Mouse (Mus musculus) hindbrain, embryonic 15.5 days (tissue): ENCODE measurements around the gene Blm. TPM values are rescaled to one million over a fixed set of nuclear protein-coding genes. Genes with fewer than 3 reads are reported as not detected.

Experiments
- ATAC-seq: fragments of 200-750 bp; cut with Nextera tagmentation; 2 replicates; pipeline ENCODE4 v1.8.0; 2017; ENCODE audit warnings: low read depth, moderate number of reproducible peaks, moderate TSS enrichment; ENCODE audit not compliant: low FRiP score
- H3K27ac ChIP-seq: fragments of 300-500 bp; sonication (generic); replicated peaks from 2 replicates; pipeline ENCODE4 v1.5.1; 2015; ENCODE audit warnings: mild to moderate bottlenecking, inconsistent platforms
- H3K27me3 ChIP-seq: fragments of 300-500 bp; sonication (generic); 2 replicates; pipeline ENCODE4 v1.6.1; 2015; ENCODE audit warnings: control low read depth, inconsistent platforms
- H3K36me3 ChIP-seq: fragments of 300-500 bp; sonication (generic); 2 replicates; pipeline ENCODE4 v1.6.1; 2015; ENCODE audit warnings: control low read depth, inconsistent platforms
- H3K4me1 ChIP-seq: fragments of 300-500 bp; sonication (generic); replicated peaks from 2 replicates; pipeline ENCODE4 v1.6.1; 2015; ENCODE audit warnings: control low read depth, inconsistent platforms
- H3K4me2 ChIP-seq: fragments of 300-500 bp; sonication (generic); 2 replicates; pipeline ENCODE4 v1.6.1; 2015; ENCODE audit warnings: moderate library complexity, mild to moderate bottlenecking, inconsistent platforms
- H3K4me3 ChIP-seq: fragments of 300-500 bp; sonication (generic); 2 replicates; pipeline ENCODE4 v1.5.1; 2015; ENCODE audit warnings: mild to moderate bottlenecking, inconsistent platforms
- H3K9ac ChIP-seq: fragments of 300-500 bp; sonication (generic); 2 replicates; pipeline ENCODE4 v1.6.1; 2015; ENCODE audit warnings: inconsistent platforms
- H3K9me3 ChIP-seq: fragments of 300-500 bp; sonication (generic); 2 replicates; pipeline ENCODE4 v1.6.1; 2016; ENCODE audit warnings: control low read depth, inconsistent platforms
- WGBS: fragments of 180-500 bp; shearing (Covaris S2); methylation state at CpG from one replicate; pipeline ENCODE4 v1.1.7; 2015; 5-methylcytosine and 5-hydroxymethylcytosine counted together
- polyA plus RNA-seq: library from polyadenylated mRNA; unstranded; fragments of >200 nt; fragmentation: Nextera tagmentation; extraction: Ambion mirVana; gene quantifications from 2 replicates; pipeline ENCODE4 v1.2.1, GENCODE M21; 2015

Gene Blm
- polyA plus RNA-seq, 1 experiment from 2014 or later = 9.0 TPM

- 71% methylated on average over 15 of the region's 17 CpGs for WGBS
- H3K27me3 ChIP-seq = no peaks in the 10 kb centered on the region
- H3K4me1 ChIP-seq = 0 out of 2 replicates have a peak, but pooled peaks cover 6% of the 10 kb centered on the region
- H3K4me2 ChIP-seq = no peak overlapping the region
- no peaks in the 10 kb centered on the region for H3K36me3 ChIP-seq
- H3K4me3 ChIP-seq = no peak overlapping the region
- no peak overlapping the region for H3K9ac ChIP-seq
- H3K9me3 ChIP-seq = no peaks in the 10 kb centered on the region
- no peak overlapping the region for H3K27ac ChIP-seq
- no peak for ATAC-seq
Observed at GRCm38 (mm10) chr7:80444401-80445249, 90.3 kb downstream of the Blm start.

- ATAC-seq = no peak
- Histone ChIP-seq H3K4me1 (0 out of 2 replicates have a peak, but pooled peaks cover 9% of the 10 kb centered on the region), H3K4me3 (no peak overlapping the region), H3K27me3 (no peaks in the 10 kb centered on the region), H3K9me3 (no peaks in the 10 kb centered on the region), H3K27ac (no peak overlapping the region), H3K36me3 (no peaks in the 10 kb centered on the region), H3K4me2 (no peak overlapping the region), H3K9ac (no peak overlapping the region)
- 82% methylated on average over 3 of the region's 3 CpGs for WGBS
Observed at GRCm38 (mm10) chr7:80443124-80443523, 91.8 kb downstream of the Blm start.

- Histone ChIP-seq H3K4me2 (no peak overlapping the region), H3K36me3 (no peaks in the 10 kb centered on the region), H3K9me3 (no peaks in the 10 kb centered on the region), H3K27ac (no peak overlapping the region), H3K4me3 (no peak overlapping the region), H3K9ac (no peak overlapping the region), H3K27me3 (no peaks in the 10 kb centered on the region), H3K4me1 (0 out of 2 replicates have a peak, but pooled peaks cover 9% of the 10 kb centered on the region)
- 64% methylated on average over 11 of the region's 11 CpGs for WGBS
- no peak for ATAC-seq
Observed at GRCm38 (mm10) chr7:80441986-80442904, 92.7 kb downstream of the Blm start.

GRCm38 (mm10) chr7:80440685-80441084 is 94.2 kb downstream of the Blm start:
- 76% methylated on average over 4 of the region's 4 CpGs for WGBS
- H3K27ac ChIP-seq = no peak overlapping the region

GRCm38 (mm10) chr7:80439789-80440488 is 95.0 kb downstream of the Blm start:
- no peak overlapping the region for H3K4me3 ChIP-seq
- H3K4me2 ChIP-seq = no peak overlapping the region
- H3K27me3 ChIP-seq = no peaks in the 10 kb centered on the region
- WGBS = 82% methylated on average over 10 of the region's 10 CpGs
- no peaks in the 10 kb centered on the region for H3K9me3 ChIP-seq
- no peaks in the 10 kb centered on the region for H3K36me3 ChIP-seq
- 0 out of 2 replicates have a peak, but pooled peaks cover 9% of the 10 kb centered on the region for H3K4me1 ChIP-seq
- peak; percentile 61; the same call in 1 of the 2 replicates for ATAC-seq
- H3K27ac ChIP-seq = no peak overlapping the region
- H3K9ac ChIP-seq = no peak overlapping the region

More at GRCm38 (mm10) chr7:80440685-80441084, 94.2 kb downstream of the Blm start:
- Histone ChIP-seq H3K9ac (no peak overlapping the region), H3K4me3 (no peak overlapping the region), H3K36me3 (no peaks in the 10 kb centered on the region), H3K4me2 (no peak overlapping the region), H3K9me3 (no peaks in the 10 kb centered on the region), H3K4me1 (0 out of 2 replicates have a peak, but pooled peaks cover 9% of the 10 kb centered on the region), H3K27me3 (no peaks in the 10 kb centered on the region)
- no peak for ATAC-seq

GRCm38 (mm10) chr7:80439032-80439760 is 95.7 kb downstream of the Blm start:
- Histone ChIP-seq H3K9ac (no peak overlapping the region), H3K4me2 (no peak overlapping the region), H3K27me3 (no peaks in the 10 kb centered on the region), H3K36me3 (no peaks in the 10 kb centered on the region), H3K9me3 (no peaks in the 10 kb centered on the region), H3K4me1 (0 out of 2 replicates have a peak, but pooled peaks cover 9% of the 10 kb centered on the region), H3K4me3 (no peak overlapping the region), H3K27ac (no peak overlapping the region)
- no peak for ATAC-seq
- 32% methylated on average over 13 of the region's 15 CpGs for WGBS

- Histone ChIP-seq H3K4me2 (no peak overlapping the region), H3K27ac (no peak overlapping the region), H3K27me3 (no peaks in the 10 kb centered on the region), H3K9me3 (no peaks in the 10 kb centered on the region), H3K4me1 (0 out of 2 replicates have a peak, but pooled peaks cover 3% of the 10 kb centered on the region), H3K4me3 (no peak overlapping the region), H3K36me3 (no peaks in the 10 kb centered on the region), H3K9ac (no peak overlapping the region)
- ATAC-seq = no peak
- 88% methylated on average over 7 of the region's 7 CpGs for WGBS
Observed at GRCm38 (mm10) chr7:80436571-80436970, 98.3 kb downstream of the Blm start.

GRCm38 (mm10) chr7:80435594-80435993 is 99.3 kb downstream of the Blm start:
- H3K4me1 ChIP-seq = 0 out of 2 replicates have a peak, but pooled peaks cover 3% of the 10 kb centered on the region
- H3K4me2 ChIP-seq = no peak overlapping the region
- no peak overlapping the region for H3K9ac ChIP-seq
- no peaks in the 10 kb centered on the region for H3K27me3 ChIP-seq
- no peaks in the 10 kb centered on the region for H3K36me3 ChIP-seq
- no peak overlapping the region for H3K4me3 ChIP-seq
- no peak overlapping the region for H3K27ac ChIP-seq
- no peak for ATAC-seq
- no peaks in the 10 kb centered on the region for H3K9me3 ChIP-seq
- 92% methylated on average over 3 of the region's 3 CpGs for WGBS

- 87% methylated on average over 12 of the region's 12 CpGs for WGBS
- ATAC-seq = no peak
- no peaks in the 10 kb centered on the region for H3K36me3 ChIP-seq
- no peaks in the 10 kb centered on the region for H3K9me3 ChIP-seq
- no peak overlapping the region for H3K9ac ChIP-seq
- H3K27ac ChIP-seq = no peak overlapping the region
- no peak overlapping the region for H3K4me2 ChIP-seq
- H3K4me1 ChIP-seq = no peaks in the 10 kb centered on the region
- H3K4me3 ChIP-seq = no peak overlapping the region
- H3K27me3 ChIP-seq = no peaks in the 10 kb centered on the region
Observed at GRCm38 (mm10) chr7:80429661-80430060, 105.3 kb downstream of the Blm start.

- no peaks in the 10 kb centered on the region for H3K36me3 ChIP-seq
- no peaks in the 10 kb centered on the region for H3K9me3 ChIP-seq
- no peaks in the 10 kb centered on the region for H3K4me1 ChIP-seq
- no peak overlapping the region for H3K4me3 ChIP-seq
- 85% methylated on average over 5 of the region's 5 CpGs for WGBS
- H3K4me2 ChIP-seq = no peak overlapping the region
- H3K27me3 ChIP-seq = no peaks in the 10 kb centered on the region
- H3K27ac ChIP-seq = no peak overlapping the region
- no peak overlapping the region for H3K9ac ChIP-seq
- no peak for ATAC-seq
Observed at GRCm38 (mm10) chr7:80427730-80428129, 107.2 kb downstream of the Blm start.

GRCm38 (mm10) chr7:80426363-80426762 is 108.6 kb downstream of the Blm start:
- no peak overlapping the region for H3K9ac ChIP-seq
- H3K36me3 ChIP-seq = no peaks in the 10 kb centered on the region
- H3K4me1 ChIP-seq = no peaks in the 10 kb centered on the region
- no peaks in the 10 kb centered on the region for H3K27me3 ChIP-seq
- no peak overlapping the region for H3K4me2 ChIP-seq
- no peak overlapping the region for H3K27ac ChIP-seq
- H3K4me3 ChIP-seq = no peak overlapping the region
- H3K9me3 ChIP-seq = no peaks in the 10 kb centered on the region
- 75% methylated on average over 7 of the region's 7 CpGs for WGBS
- no peak for ATAC-seq
